Mouse (Mus musculus) urinary bladder, postnatal 36 days (tissue): ENCODE measurements around the gene Mink1.
"Not testable (repeated sequence)": the region's sequence is repeated elsewhere in the genome, so short reads cannot be mapped to it uniquely, and the experiment has no call there.

ENCODE experiments used
- DNase-seq, 2 experiments: peaks; one replicate each; pipeline ENCODE4 v3.0.0; 2022; ENCODE audit warnings: low spot score in 2 of 2, mixed read lengths in 1 of 2

Mink1 gene

GRCm38 (mm10) chr11:70562287-70562994 lies at the start of gene Mink1:
Gene Mink1 (plus strand): TSS chr11:70562881.
- DNase-seq = peak; percentile 74 to 83

- DNase-seq = no peak
These were observed 49.2 kb upstream of the Mink1 start for GRCm38 (mm10) chr11:70513520-70513919.

- no peak for DNase-seq
These were observed 48.4 kb upstream of the Mink1 start, which contains the start of gene Vmo1 for GRCm38 (mm10) chr11:70514288-70514687. Gene Vmo1 (minus strand): TSS chr11:70514616.

- no peak for DNase-seq
These were observed 46.3 kb upstream of the Mink1 start for GRCm38 (mm10) chr11:70516352-70516751.

- no peak for DNase-seq
These were observed 44.2 kb upstream of the Mink1 start for GRCm38 (mm10) chr11:70518436-70518835.

- DNase-seq = no peak
These were observed 43.8 kb upstream of the Mink1 start, which contains the start of gene Gltpd2 for GRCm38 (mm10) chr11:70518923-70519322. Gene Gltpd2 (plus strand): TSS chr11:70519196.

- DNase-seq = peak in 1 of 2 experiments; percentile 32
These were observed 42.4 kb upstream of the Mink1 start for GRCm38 (mm10) chr11:70520178-70520769.

- not testable (repeated sequence) for DNase-seq
These were observed 39.2 kb upstream of the Mink1 start for GRCm38 (mm10) chr11:70523306-70523989.

GRCm38 (mm10) chr11:70524782-70525181 lies 37.9 kb upstream of the Mink1 start:
- no peak for DNase-seq

- DNase-seq = peak; percentile 82 to 89
These were observed 37.5 kb upstream of the Mink1 start, which contains the start of gene Psmb6 for GRCm38 (mm10) chr11:70525184-70525678. Gene Psmb6 (plus strand): TSS chr11:70525367.

GRCm38 (mm10) chr11:70525726-70526125 lies 37.0 kb upstream of the Mink1 start:
- no peak for DNase-seq

GRCm38 (mm10) chr11:70526211-70526610 lies 36.5 kb upstream of the Mink1 start:
- no peak for DNase-seq

GRCm38 (mm10) chr11:70528610-70529009 lies 34.1 kb upstream of the Mink1 start:
- DNase-seq = no peak

GRCm38 (mm10) chr11:70531065-70531464 lies 31.6 kb upstream of the Mink1 start:
- DNase-seq = not testable (repeated sequence)

GRCm38 (mm10) chr11:70532839-70533238 lies 29.8 kb upstream of the Mink1 start, which contains the start of gene Gm40193:
Gene Gm40193 (minus strand): TSS chr11:70532939.
- DNase-seq = no peak

- DNase-seq = no peak
These were observed 23.3 kb upstream of the Mink1 start for GRCm38 (mm10) chr11:70539423-70539822.

- peak; percentile 87 to 89 for DNase-seq
These were observed 22.6 kb upstream of the Mink1 start, which contains the start of gene Pld2 for GRCm38 (mm10) chr11:70539877-70540587. Gene Pld2 (plus strand): TSS chr11:70540064.

- no peak for DNase-seq
These were observed 21.8 kb upstream of the Mink1 start for GRCm38 (mm10) chr11:70540928-70541327.

- DNase-seq = no peak
These were observed 21.3 kb upstream of the Mink1 start for GRCm38 (mm10) chr11:70541415-70541814.

GRCm38 (mm10) chr11:70544496-70544895 lies 18.2 kb upstream of the Mink1 start:
- no peak for DNase-seq

GRCm38 (mm10) chr11:70551526-70551925 lies 11.2 kb upstream of the Mink1 start:
- DNase-seq = no peak
